Mouse (Mus musculus) heart, postnatal 0 days (tissue): ENCODE measurements at regions not wholly inside any gene's neighbourhood (a gene's known extent, or its start where the extent isn't known, plus 50 kb on each side); places are given as distances from the start of the nearest gene placed in this dataset.

Experiments
- CTCF ChIP-seq: IDR thresholded peaks from 2 replicates; pipeline ENCODE4 v1.5.1; 2016; ENCODE audit warnings: antibody characterized with exemption, control low read depth, low read depth
- EP300 ChIP-seq: IDR thresholded peaks from 2 replicates; pipeline ENCODE4 v1.6.1; 2016; ENCODE audit warnings: antibody characterized with exemption, low read depth

- TF ChIP-seq EP300 (no peak), CTCF (no peak)
Observed at GRCm38 (mm10) chr16:62355830-62356270, 430.8 kb downstream of the Nsun3 start.
